Mouse (Mus musculus): ENCODE data around the gene Gm20708.

Gene Gm20708

GRCm38 (mm10) chr11:117830401-117830800 lies 20.9 kb downstream of the Gm20708 start:
- POLR2A ChIA-PET = interaction anchor here in 2 of 4 experiments (0.7 to 1.4 kb wide), 3 partner anchors 14 to 27 kb away, joined by 3 read pairs; partner anchors contain the start of genes Gm20708 (in 1 of the 2) and Syngr2 (in 1 of the 2)
- CTCF ChIA-PET = no interaction called here

GRCm38 (mm10) chr11:117832086-117832969 lies 22.9 kb downstream of the Gm20708 start:
- CTCF ChIA-PET = interaction anchor here (0.5 to 2.4 kb wide), 64 partner anchors 9 to 718 kb away, joined by 3 to 21 read pairs (median 3); partner anchors contain the start of genes Birc5 (in 3 of the 4), Tnrc6c (in 2 of the 4), 6030468B19Rik (in 1 of the 4) and Gm20708 (in 1 of the 4)

DNA sequence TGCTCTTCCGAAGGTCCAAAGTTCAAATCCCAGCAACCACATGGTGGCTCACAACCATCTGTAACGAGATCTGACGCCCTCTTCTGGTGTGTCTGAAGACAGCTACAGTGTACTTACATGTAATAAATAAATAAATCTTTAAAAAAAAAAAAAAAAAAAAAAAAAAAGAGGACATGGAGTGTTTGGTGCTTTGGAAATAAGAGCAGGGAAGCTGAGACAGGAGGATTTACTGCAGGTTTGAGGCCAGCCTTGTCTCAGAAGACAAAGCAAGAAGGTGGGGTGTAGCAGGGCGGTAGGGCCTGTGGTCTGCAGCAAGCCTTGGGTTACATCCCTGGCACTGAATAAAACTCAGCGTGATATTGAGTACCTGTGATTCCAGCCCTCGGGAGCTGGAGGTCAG lies 24.0 kb downstream of the Gm20708 start:
- ChIA-PET POLR2A (interaction anchor here in 2 of 4 experiments (1.6 to 6.0 kb wide), 4 partner anchors 15 to 23 kb away, joined by 4 to 37 read pairs (median 16); partner anchors contain the start of gene Birc5 (in 2 of the 2)), CTCF (interaction anchor here in 2 of 4 experiments (0.6 to 2.4 kb wide), 9 partner anchors 15 to 300 kb away, joined by 4 to 21 read pairs (median 6); partner anchors contain the start of gene Birc5 (in 1 of the 2))

More at GRCm38 (mm10) chr11:117832086-117832969, 22.9 kb downstream of the Gm20708 start:
- POLR2A ChIA-PET = interaction anchor here (0.5 to 6.0 kb wide), 56 partner anchors 9 to 1187 kb away, joined by 3 to 37 read pairs (median 3); partner anchors contain the start of genes Birc5 (in 4 of the 4), Tmc6 (in 3 of the 4), Tmc8 (in 3 of the 4) and Tnrc6c (in 3 of the 4)

GRCm38 (mm10) chr11:117834086-117834485 lies 24.6 kb downstream of the Gm20708 start:
- CTCF ChIA-PET = interaction anchor here (0.5 to 1.9 kb wide), 12 partner anchors 12 to 768 kb away, joined by 3 to 7 read pairs (median 4); partner anchors contain the start of genes Birc5 (in 1 of the 4), Gm20708 (in 1 of the 4) and Syngr2 (in 1 of the 4)
- POLR2A ChIA-PET = interaction anchor here in 2 of 4 experiments (0.6 to 6.0 kb wide), 11 partner anchors 8 to 514 kb away, joined by 3 to 37 read pairs (median 6); partner anchors contain the start of genes Afmid (in 2 of the 2), Birc5 (in 2 of the 2), Tk1 (in 2 of the 2) and Tmc6 (in 1 of the 2)

- CTCF ChIA-PET = interaction anchor here in 1 of 4 experiments (1.0 to 1.9 kb wide), 2 partner anchors 12 to 446 kb away, joined by 3 to 5 read pairs; no protein-coding TSS in a partner anchor
These were observed 26.8 kb downstream of the Gm20708 start for GRCm38 (mm10) chr11:117836306-117836705.

GRCm38 (mm10) chr11:117838572-117838971 lies 29.1 kb downstream of the Gm20708 start:
- CTCF ChIA-PET = interaction anchor here in 1 of 4 experiments (1.7 kb wide), 1 partner anchor 48 kb away, joined by 5 read pairs; no protein-coding TSS in a partner anchor
- POLR2A ChIA-PET = interaction anchor here in 2 of 4 experiments (0.7 to 4.5 kb wide), 7 partner anchors 10 to 131 kb away, joined by 3 to 19 read pairs (median 3); partner anchors contain the start of genes Afmid (in 1 of the 2), Birc5 (in 1 of the 2) and Socs3 (in 1 of the 2)

More at GRCm38 (mm10) chr11:117836306-117836705, 26.8 kb downstream of the Gm20708 start:
- POLR2A ChIA-PET = interaction anchor here in 2 of 4 experiments (0.9 to 6.0 kb wide), 11 partner anchors 10 to 199 kb away, joined by 3 to 37 read pairs (median 5); partner anchors contain the start of genes Afmid (in 2 of the 2), Birc5 (in 2 of the 2) and Tk1 (in 2 of the 2)

GRCm38 (mm10) chr11:117839021-117839420 lies 29.6 kb downstream of the Gm20708 start:
- POLR2A ChIA-PET = interaction anchor here in 2 of 4 experiments (0.7 to 4.5 kb wide), 7 partner anchors 10 to 131 kb away, joined by 3 to 19 read pairs (median 3); partner anchors contain the start of genes Afmid (in 1 of the 2), Birc5 (in 1 of the 2) and Socs3 (in 1 of the 2)
- CTCF ChIA-PET = interaction anchor here in 1 of 4 experiments (1.7 kb wide), 1 partner anchor 48 kb away, joined by 5 read pairs; no protein-coding TSS in a partner anchor

DNA sequence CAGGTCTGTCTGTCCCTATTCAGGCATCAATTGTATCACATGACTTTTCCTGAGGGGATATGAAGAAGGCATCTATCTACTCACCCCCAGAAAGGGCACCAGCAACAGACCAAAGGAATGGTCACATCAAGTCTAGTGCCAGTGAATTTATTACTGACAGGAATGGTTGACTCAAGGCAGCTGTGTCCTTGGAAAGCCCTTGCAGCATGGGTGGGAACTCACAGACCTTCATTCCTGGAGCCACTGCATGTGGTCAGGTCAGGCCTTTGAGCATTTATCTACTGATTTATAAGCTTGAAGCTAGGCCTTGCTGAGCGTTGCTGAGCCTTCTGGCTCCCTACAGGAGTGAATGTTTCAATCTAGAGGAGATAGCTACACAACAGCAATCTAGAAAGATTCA lies 31.4 kb downstream of the Gm20708 start:
- CTCF ChIA-PET = interaction anchor here in 2 of 4 experiments (0.6 to 1.2 kb wide), 3 partner anchors 9 to 1125 kb away, joined by 3 to 4 read pairs (median 3); no protein-coding TSS in a partner anchor

GRCm38 (mm10) chr11:117843434-117843833 lies 34.0 kb downstream of the Gm20708 start:
- ChIA-PET CTCF (no interaction called here), POLR2A (no interaction called here)

More for the DNA sequence above, 31.4 kb downstream of the Gm20708 start:
- POLR2A ChIA-PET = interaction anchor here in 2 of 4 experiments (1.0 to 4.5 kb wide), 4 partner anchors 8 to 79 kb away, joined by 3 to 19 read pairs (median 4); partner anchors contain the start of gene Birc5 (in 1 of the 2)

GRCm38 (mm10) chr11:117844997-117845396 lies 35.5 kb downstream of the Gm20708 start:
- ChIA-PET POLR2A (interaction anchor here in 1 of 4 experiments (0.8 to 1.4 kb wide), 3 partner anchors 10 to 31 kb away, joined by 3 read pairs; partner anchors contain the start of genes Afmid and Tk1), CTCF (interaction anchor here in 2 of 4 experiments (0.6 to 1.2 kb wide), 3 partner anchors 13 to 130 kb away, joined by 3 to 5 read pairs (median 3); no protein-coding TSS in a partner anchor)

- ChIA-PET POLR2A (interaction anchor here in 1 of 4 experiments (0.8 to 1.3 kb wide), 3 partner anchors 11 to 55 kb away, joined by 3 read pairs; no protein-coding TSS in a partner anchor), CTCF (interaction anchor here in 2 of 4 experiments (0.8 to 1.2 kb wide), 2 partner anchors 13 to 25 kb away, joined by 3 read pairs; no protein-coding TSS in a partner anchor)
These were observed 36.2 kb downstream of the Gm20708 start for GRCm38 (mm10) chr11:117845651-117846050.

DNA sequence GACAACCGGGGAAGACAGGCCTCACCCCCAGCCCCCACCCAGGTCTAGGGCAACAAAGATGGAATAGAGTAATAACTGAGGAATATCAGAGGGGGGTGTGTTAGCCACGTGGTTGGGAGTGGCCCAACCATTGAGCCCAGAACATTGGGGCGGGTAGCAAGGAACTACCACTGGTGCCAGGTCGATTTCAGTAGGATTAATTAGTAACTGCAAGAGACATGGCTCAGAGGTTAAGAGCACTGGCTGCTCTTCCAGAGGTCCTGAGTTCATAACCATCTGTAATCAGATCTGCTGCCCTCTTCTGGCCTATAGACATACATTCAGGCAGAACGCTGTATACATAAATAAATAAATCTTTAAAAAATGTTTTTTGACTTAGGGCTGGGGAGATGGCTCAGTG lies 37.2 kb downstream of the Gm20708 start:
- POLR2A ChIA-PET = no interaction called here
- CTCF ChIA-PET = interaction anchor here in 1 of 4 experiments (1.9 kb wide), 1 partner anchor 14 kb away, joined by 6 read pairs; no protein-coding TSS in a partner anchor

GRCm38 (mm10) chr11:117847593-117848215 lies 38.2 kb downstream of the Gm20708 start:
- POLR2A ChIA-PET = interaction anchor here (0.5 to 4.5 kb wide), 33 partner anchors 9 to 1934 kb away, joined by 3 to 46 read pairs (median 4); partner anchors contain the start of genes Afmid (in 2 of the 4), Tk1 (in 2 of the 4), Tmem235 (in 2 of the 4) and Socs3 (in 1 of the 4)
- CTCF ChIA-PET = interaction anchor here (0.6 to 3.6 kb wide), 13 partner anchors 12 to 535 kb away, joined by 3 to 18 read pairs (median 4); partner anchors contain the start of genes Afmid (in 1 of the 4), Tha1 (in 1 of the 4) and Tk1 (in 1 of the 4)

GRCm38 (mm10) chr11:117848271-117848984 lies 39.0 kb downstream of the Gm20708 start:
- ChIA-PET CTCF (interaction anchor here (0.6 to 3.6 kb wide), 16 partner anchors 13 to 536 kb away, joined by 3 to 20 read pairs (median 4); partner anchors contain the start of genes Afmid (in 1 of the 4), Tha1 (in 1 of the 4) and Tk1 (in 1 of the 4)), POLR2A (interaction anchor here (0.5 to 4.5 kb wide), 60 partner anchors 8 to 769 kb away, joined by 3 to 46 read pairs (median 4); partner anchors contain the start of genes Afmid (in 3 of the 4), Tmem235 (in 3 of the 4), Socs3 (in 2 of the 4) and Tk1 (in 2 of the 4))

DNA sequence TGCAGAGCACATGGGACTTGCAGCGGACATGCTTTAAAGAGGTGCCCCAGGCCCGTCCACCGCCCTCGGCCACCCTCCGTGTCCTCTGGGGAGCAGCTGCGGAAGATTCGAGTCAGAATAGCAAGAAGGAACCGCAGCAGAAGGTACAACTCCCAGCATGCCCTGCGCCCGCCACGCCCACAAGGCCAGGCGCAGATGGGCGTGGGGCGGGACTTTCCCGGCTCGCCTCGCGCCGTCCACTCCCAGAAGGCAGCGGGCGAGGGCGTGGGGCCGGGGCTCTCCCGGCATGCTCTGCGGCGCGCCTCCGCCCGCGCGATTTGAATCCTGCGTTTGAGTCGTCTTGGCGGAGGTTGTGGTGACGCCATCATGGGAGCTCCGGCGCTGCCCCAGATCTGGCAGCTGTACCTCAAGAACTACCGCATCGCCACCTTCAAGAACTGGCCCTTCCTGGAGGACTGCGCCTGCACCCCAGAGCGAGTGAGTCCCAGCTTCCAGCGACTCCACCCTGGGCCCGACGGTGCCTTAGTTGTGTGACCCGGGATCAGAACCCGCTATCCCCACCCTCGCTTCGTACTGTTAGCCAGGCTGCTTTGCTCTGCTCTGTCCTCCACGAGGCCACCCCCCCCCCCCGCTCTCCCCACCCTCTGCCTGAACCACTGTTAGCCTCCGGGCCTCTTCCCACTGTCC lies 39.7 kb downstream of the Gm20708 start, which contains the start of gene Birc5:
Gene Birc5 (plus strand): TSS at position 267 of the 687 bp plus-strand sequence.
- ChIA-PET CTCF (interaction anchor here (0.5 to 3.6 kb wide), 14 partner anchors 14 to 501 kb away, joined by 3 to 20 read pairs (median 4); partner anchors contain the start of genes Afmid (in 1 of the 4) and Tk1 (in 1 of the 4)), POLR2A (interaction anchor here (0.6 to 4.5 kb wide), 57 partner anchors 9 to 1682 kb away, joined by 3 to 46 read pairs (median 4); partner anchors contain the start of genes Tmem235 (in 3 of the 4), Afmid (in 2 of the 4), Socs3 (in 2 of the 4) and Tnrc6c (in 2 of the 4))
